Mouse (Mus musculus) small intestine, adult 2 months (tissue): ENCODE data around the gene Sgcg.

Experiments
- CTCF ChIP-seq: fragments of 200-500 bp; IDR thresholded peaks from 2 replicates; pipeline ENCODE4 v1.5.1; 2012; ENCODE audit warnings: low read depth, mild to moderate bottlenecking, control low read depth, inconsistent platforms, low read length, moderate library complexity, mixed read lengths; ENCODE audit not compliant: insufficient replicate concordance, insufficient read length; ENCODE audit errors: extremely low read depth
- POLR2A ChIP-seq: fragments of 200-500 bp; IDR thresholded peaks from 2 replicates; pipeline ENCODE4 v1.6.1; 2012; ENCODE audit warnings: low read depth, mild to moderate bottlenecking, control low read depth, inconsistent platforms, low read length, moderate library complexity

DNA sequence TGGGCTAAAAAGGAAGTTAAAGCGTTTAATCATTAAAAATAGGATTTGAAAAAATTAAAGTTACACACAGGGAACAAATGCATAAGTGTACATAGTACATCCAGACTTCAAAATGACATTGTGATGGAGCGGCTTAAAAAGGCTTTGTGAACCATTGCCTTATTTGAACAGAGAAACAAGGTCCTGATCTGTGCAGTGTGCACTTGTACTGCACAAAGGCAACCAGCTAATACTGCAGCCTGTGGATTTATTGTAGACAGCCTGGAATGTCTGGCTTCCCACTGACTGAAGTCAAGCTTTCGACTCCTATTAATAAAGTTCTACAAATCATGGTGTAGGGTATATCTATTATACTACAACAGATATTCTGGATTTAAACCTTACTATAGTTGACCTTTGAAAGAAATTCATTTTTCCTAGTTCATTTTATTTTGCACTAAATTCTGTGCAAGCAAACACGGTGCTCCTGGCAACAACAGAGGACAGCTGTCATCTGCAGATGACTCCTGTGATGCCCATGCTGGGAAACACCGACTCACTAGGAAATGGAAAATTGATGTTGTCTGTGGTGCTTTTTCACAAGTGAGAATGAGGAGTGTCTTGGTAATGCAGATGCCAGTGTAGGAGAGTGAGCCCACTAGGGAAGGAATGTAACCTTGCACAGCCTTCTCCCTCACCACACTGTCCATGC is 33.8 kb downstream of the Sgcg start:
- TF ChIP-seq CTCF, result no peak
- no peak for TF ChIP-seq POLR2A
